Mouse (Mus musculus) liver, embryonic 14.5 days (tissue): Measurements from ENCODE around the gene Dcbld1. TPM values are rescaled to one million over a fixed set of nuclear protein-coding genes. Genes with fewer than 3 reads are reported as not detected.
A peak's percentile ranks its signal among the peaks of the same experiment; 100 is the strongest.

Experiments
- ATAC-seq: fragments of 200-750 bp; cut with Nextera tagmentation; 2 replicates; pipeline ENCODE4 v1.8.0; 2017; ENCODE audit warnings: moderate number of reproducible peaks, mild to moderate bottlenecking, moderate library complexity; ENCODE audit not compliant: insufficient read depth
- DNase-seq, 3 experiments: peaks; one replicate each; pipeline ENCODE4 v3.0.0-alpha.2; 2012 to 2013; ENCODE audit warnings: low read depth in 3 of 3, low spot score in 3 of 3
- H3K27ac ChIP-seq: fragments of 300-500 bp; sonication (generic); 2 replicates; pipeline ENCODE4 v1.5.1; 2014; ENCODE audit warnings: moderate library complexity, mild to moderate bottlenecking, control low read depth, inconsistent platforms
- H3K27me3 ChIP-seq: fragments of 300-500 bp; sonication (generic); 2 replicates; pipeline ENCODE4 v1.6.1; 2014; ENCODE audit warnings: mild to moderate bottlenecking, low read length, moderate library complexity; ENCODE audit not compliant: control insufficient read depth, insufficient read depth
- H3K36me3 ChIP-seq: fragments of 300-500 bp; sonication (generic); replicated peaks from 2 replicates; pipeline ENCODE4 v1.6.1; 2014; ENCODE audit warnings: low read depth; ENCODE audit not compliant: control insufficient read depth, insufficient read depth
- H3K4me1 ChIP-seq, 2 experiments: fragments of 200-500 bp in 1 of 2; fragments of 300-500 bp in 1 of 2; sonication (generic) in 1 of 2; replicated peaks; 2 replicates each; pipeline ENCODE4 v1.6.1; 2012 to 2014; ENCODE audit warnings: antibody characterized with exemption in 1 of 2, inconsistent platforms in 1 of 2, low read length in 1 of 2; ENCODE audit not compliant: control insufficient read depth in 2 of 2, insufficient read depth in 2 of 2
- H3K4me2 ChIP-seq: fragments of 300-500 bp; sonication (generic); 2 replicates; pipeline ENCODE4 v1.6.1; 2014; ENCODE audit warnings: low read depth, mild to moderate bottlenecking, control low read depth, moderate library complexity
- H3K4me3 ChIP-seq, 2 experiments: fragments of 200-500 bp in 1 of 2; fragments of 300-500 bp in 1 of 2; sonication (generic) in 1 of 2; 2 replicates each; pipeline ENCODE4 v1.5.1; 2012 to 2014; ENCODE audit warnings: low read depth in 2 of 2, low read length in 2 of 2, mild to moderate bottlenecking in 2 of 2, control low read depth in 1 of 2, inconsistent platforms in 1 of 2, moderate library complexity in 1 of 2; ENCODE audit not compliant: insufficient read depth in 1 of 2
- H3K9ac ChIP-seq: fragments of 300-500 bp; sonication (generic); replicated peaks from 2 replicates; pipeline ENCODE4 v1.6.1; 2014; ENCODE audit warnings: mild to moderate bottlenecking, control low read depth, moderate library complexity
- H3K9me3 ChIP-seq: fragments of 300-500 bp; sonication (generic); 2 replicates; pipeline ENCODE4 v1.6.1; 2016; ENCODE audit warnings: low read length, mixed read lengths; ENCODE audit not compliant: control insufficient read depth
- CTCF ChIP-seq: IDR thresholded peaks from 2 replicates; pipeline ENCODE4 v1.5.1; 2016; ENCODE audit warnings: antibody characterized with exemption, low read depth, control low read depth
- EP300 ChIP-seq: IDR thresholded peaks from 2 replicates; pipeline ENCODE4 v1.6.1; 2016; ENCODE audit warnings: antibody characterized with exemption, low read depth
- WGBS: fragments of 180-500 bp; shearing (Covaris S2); extraction: QIAGEN DNeasy Blood & Tissue Kit; methylation state at CpG from one replicate; pipeline ENCODE4 v1.1.7; 2014; ENCODE audit not compliant: insufficient replicate concordance; 5-methylcytosine and 5-hydroxymethylcytosine counted together
- polyA plus RNA-seq, 2 experiments: library from polyadenylated mRNA; depleted of rRNA in 1 of 2; stranded (reverse) in 1 of 2; unstranded in 1 of 2; fragments of >200 nt; fragmentation: Nextera tagmentation in 1 of 2; extraction: Ambion mirVana in 1 of 2; gene quantifications; 2 replicates each; pipeline versions ENCODE4 v1.2.1 to v1.2.3; 2012 to 2014

The Dcbld1 gene
- polyA plus RNA-seq (2012; rRNA removed) (1.8 and 1.9 TPM in 2 replicates), polyA plus RNA-seq (2014; fragmentation: Nextera tagmentation; extraction: Ambion mirVana) (2.9 and 3.1 TPM in 2 replicates)

GRCm38 (mm10) chr10:52233301-52233968 lies at the start of gene Dcbld1:
TSS of gene Dcbld1 (plus strand) at chr10:52233619.
- Histone ChIP-seq H3K9me3 (no peaks in the 10 kb centered on the region), H3K4me1 (peaks cover 0 to 6% of the 10 kb centered on the region in 2 experiments; a peak in 1 of 4 replicates), H3K4me2 (peak within 1 kb of the TSS; percentile 74), H3K27me3 (no peaks in the 10 kb centered on the region; the same call in 1 of the 2 replicates), H3K4me3 (peak within 1 kb of the TSS; percentile 62 to 76), H3K27ac (no peak within 1 kb of the TSS), H3K36me3 (no peaks in the 10 kb centered on the region), H3K9ac (peak within 1 kb of the TSS; percentile 65)
- DNase-seq (peak in 2 of 3 experiments; percentile 26 to 31), ATAC-seq (peak; percentile 88)
- under 1% methylated on average over 57 of the region's 60 CpGs for WGBS
- TF ChIP-seq EP300 (no peak), CTCF (no peak)

- 49% methylated on average over 4 of the region's 4 CpGs for WGBS
- no peak for ATAC-seq
- Histone ChIP-seq H3K4me2 (no peak overlapping the region), H3K4me3 (no peak overlapping the region), H3K27ac (no peak overlapping the region), H3K36me3 (no peaks in the 10 kb centered on the region), H3K9ac (no peak overlapping the region), H3K9me3 (no peaks in the 10 kb centered on the region), H3K4me1 (no peaks in the 10 kb centered on the region), H3K27me3 (no peaks in the 10 kb centered on the region)
- TF ChIP-seq EP300 (no peak), CTCF (no peak)
- no peak for DNase-seq
Observed at GRCm38 (mm10) chr10:52185900-52186299, 47.5 kb upstream of the Dcbld1 start.

- Histone ChIP-seq H3K27ac (no peak within 1 kb of the TSS), H3K9ac (no peak within 1 kb of the TSS), H3K4me2 (no peak within 1 kb of the TSS), H3K27me3 (no peaks in the 10 kb centered on the region), H3K36me3 (no peaks in the 10 kb centered on the region), H3K9me3 (no peaks in the 10 kb centered on the region), H3K4me1 (no peaks in the 10 kb centered on the region), H3K4me3 (no peak within 1 kb of the TSS)
- DNase-seq (no peak), ATAC-seq (no peak)
- 53% methylated on average over 7 of the region's 7 CpGs for WGBS
- no peak for TF ChIP-seq EP300
- TF ChIP-seq CTCF, result no peak
Observed at GRCm38 (mm10) chr10:52194957-52195852, 38.2 kb upstream of the Dcbld1 start, which contains the start of gene Ros1. TSS of gene Ros1 (minus strand) at chr10:52195244.

DNA sequence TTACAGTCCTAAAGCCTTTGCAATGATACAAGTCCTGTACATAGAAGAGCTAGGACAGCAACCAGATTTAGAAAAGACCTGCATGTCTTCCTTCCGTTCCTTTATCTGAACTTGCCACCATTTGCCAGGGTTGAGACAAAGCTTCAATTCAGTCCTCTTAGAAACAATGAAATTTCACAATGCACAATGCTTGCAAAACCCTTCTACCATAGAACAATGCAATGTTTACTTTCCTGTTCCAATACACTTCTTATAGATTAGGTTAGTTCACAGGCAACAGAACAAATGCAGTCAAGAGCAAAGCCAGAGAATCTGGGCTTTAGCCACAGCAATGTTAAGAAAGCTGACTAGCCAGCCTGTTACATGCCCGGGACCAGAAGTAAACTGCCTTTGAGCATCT lies 29.4 kb upstream of the Dcbld1 start:
- no peak for ATAC-seq
- WGBS, result 38% methylated on average over 2 of the region's 2 CpGs
- H3K27me3 ChIP-seq, result no peaks in the 10 kb centered on the region
- DNase-seq, result no peak
- TF ChIP-seq EP300 (no peak), CTCF (no peak)
- no peaks in the 10 kb centered on the region for H3K36me3 ChIP-seq
- no peak overlapping the region for H3K4me2 ChIP-seq
- no peak overlapping the region for H3K27ac ChIP-seq
- no peak overlapping the region for H3K4me3 ChIP-seq
- H3K4me1 ChIP-seq, result no peaks in the 10 kb centered on the region
- H3K9ac ChIP-seq, result no peak overlapping the region
- H3K9me3 ChIP-seq, result no peaks in the 10 kb centered on the region
